Mouse (Mus musculus) myocyte (in vitro differentiated cells): Measurements from ENCODE around the gene Gng12.

Experiments used
- MYOD1 ChIP-seq, 3 experiments: IDR thresholded peaks; one replicate each; pipeline ENCODE4 v1.6.1; 2011; ENCODE audit warnings: control low read depth in 2 of 3, low read depth in 2 of 3, mild to moderate bottlenecking in 2 of 3, moderate library complexity in 1 of 3; ENCODE audit not compliant: insufficient read length in 2 of 3, control insufficient read depth in 1 of 3
- POLR2A ChIP-seq: IDR thresholded peaks from one replicate; pipeline ENCODE4 v1.6.1; 2011; ENCODE audit warnings: low read depth, mild to moderate bottlenecking, control low read depth, moderate library complexity; ENCODE audit not compliant: insufficient read length
- USF1 ChIP-seq: IDR thresholded peaks from one replicate; pipeline ENCODE4 v1.6.1; 2011; ENCODE audit warnings: low read depth, mild to moderate bottlenecking, control low read depth, moderate library complexity

- TF ChIP-seq POLR2A (no peak), USF1 (no peak), MYOD1 (IDR thresholded peaks at IDR 0.05; ENCODE audit: control insufficient read depth in 1 of 3, insufficient read length in 2 of 3, low read depth in 2 of 3) (no peak)
These were observed 153.9 kb downstream of the Gng12 start for GRCm38 (mm10) chr6:67050063-67050462.
